Mouse (Mus musculus): ENCODE measurements at regions not wholly inside any gene's neighbourhood (a gene's known extent, or its start where the extent isn't known, plus 50 kb on each side); places are given as distances from the start of the nearest gene placed in this dataset.

GRCm38 (mm10) chr7:84800966-84801365 lies 52.4 kb upstream of the Olfr291 start:
- no peak for DNase-seq (ENCODE audit: low spot score in 2 of 2)

GRCm38 (mm10) chr7:84794655-84795054 lies 58.7 kb upstream of the Olfr291 start:
- no peak for DNase-seq (ENCODE audit: low spot score in 2 of 2)

- peak; percentile 83 to 87 for DNase-seq (ENCODE audit: low spot score in 2 of 2)
Measured at GRCm38 (mm10) chr7:84779276-84779825, 74.0 kb upstream of the Olfr291 start.

- DNase-seq (ENCODE audit: low spot score in 2 of 2): no peak
Measured at GRCm38 (mm10) chr7:84777696-84778095, 75.7 kb upstream of the Olfr291 start.

GRCm38 (mm10) chr7:84756261-84756660 lies 66.5 kb upstream of the Zfand6 start:
- no peak for DNase-seq (ENCODE audit: low spot score in 2 of 2)

- DNase-seq (ENCODE audit: low spot score in 2 of 2): no peak
Measured at GRCm38 (mm10) chr7:84753361-84753760, 63.6 kb upstream of the Zfand6 start.

GRCm38 (mm10) chr7:84749434-84750301 lies 59.9 kb upstream of the Zfand6 start:
- DNase-seq (ENCODE audit: low spot score in 2 of 2): peak; percentile 26 to 42

GRCm38 (mm10) chr7:84747847-84748246 lies 58.1 kb upstream of the Zfand6 start:
- no peak for DNase-seq (ENCODE audit: low spot score in 2 of 2)

- no peak for DNase-seq (ENCODE audit: low spot score in 2 of 2)
Measured at GRCm38 (mm10) chr7:84744321-84745070, 54.7 kb upstream of the Zfand6 start.

GRCm38 (mm10) chr7:84739965-84740390 lies 50.2 kb upstream of the Zfand6 start:
- no peak for DNase-seq (ENCODE audit: low spot score in 2 of 2)

Data from right cerebral cortex, postnatal 36 days (tissue).